Mouse (Mus musculus): ENCODE measurements around the gene Olfr1030. TPM values are rescaled to one million over a fixed set of nuclear protein-coding genes. Genes with fewer than 3 reads are reported as not detected.

The Olfr1030 gene
- polyA plus RNA-seq (2017; shearing (Covaris generic)) = 0.15 TPM

DNA sequence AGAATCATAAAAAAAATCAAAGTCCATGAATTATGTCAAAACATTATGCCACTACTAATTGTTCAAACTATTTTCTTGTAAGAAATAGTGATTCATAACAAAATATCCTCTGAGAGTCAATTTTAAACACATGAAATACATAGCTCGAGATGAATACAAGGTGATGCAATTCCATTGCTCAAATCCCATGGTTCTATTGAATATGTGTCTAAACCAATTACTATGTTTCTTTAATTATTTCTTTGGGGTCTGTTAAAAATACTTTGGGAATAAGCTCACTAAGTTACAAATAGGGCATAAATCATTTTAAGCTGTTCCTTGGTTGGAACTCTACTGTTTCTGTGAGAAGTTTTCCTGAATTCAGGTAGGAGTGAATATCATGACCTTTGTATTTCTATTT is at the start of gene Olfr1030:
TSS of gene Olfr1030 (plus strand) at position 301 of the 400 bp plus-strand sequence.

DNA sequence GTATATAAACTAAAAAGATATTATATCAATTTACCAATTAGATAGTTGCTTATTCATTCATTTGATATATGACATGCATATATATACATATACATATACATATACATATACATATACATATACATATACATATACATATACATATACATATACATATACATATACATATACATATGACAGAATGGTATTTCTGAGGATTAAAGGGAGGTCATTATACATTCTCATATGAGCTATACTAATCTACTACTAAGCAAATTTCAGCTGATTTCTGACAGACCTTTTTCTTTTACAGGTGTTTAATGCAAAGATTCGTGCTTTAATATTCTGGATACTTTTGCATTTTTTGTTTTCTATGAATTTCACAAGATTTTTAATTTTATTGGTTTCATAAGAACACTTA is 28.9 kb upstream of the Olfr1030 start, which contains the start of gene Olfr1028:
TSS of gene Olfr1028 (plus strand) at position 301 of the 400 bp plus-strand sequence.

DNA sequence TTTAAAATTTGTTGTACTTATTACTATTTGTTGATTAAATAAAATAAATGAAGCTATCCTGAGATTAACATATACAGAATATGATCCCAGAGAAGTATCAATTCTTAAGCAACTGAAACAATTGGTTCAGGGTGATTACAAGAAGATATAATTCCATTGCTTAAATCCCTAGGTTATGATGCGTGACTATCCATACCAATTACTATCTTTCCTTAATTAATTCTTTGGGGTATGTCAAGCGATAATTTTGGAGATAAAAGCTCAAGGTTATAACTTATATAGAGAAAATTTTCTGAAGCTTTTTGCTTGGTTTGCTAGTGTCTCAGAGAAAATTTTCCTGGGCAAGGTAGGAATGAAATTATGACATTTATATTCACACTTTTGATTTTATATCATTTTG is 5.5 kb upstream of the Olfr1030 start, which contains the start of gene Olfr1029:
TSS of gene Olfr1029 (plus strand) at position 301 of the 400 bp plus-strand sequence.

DNA sequence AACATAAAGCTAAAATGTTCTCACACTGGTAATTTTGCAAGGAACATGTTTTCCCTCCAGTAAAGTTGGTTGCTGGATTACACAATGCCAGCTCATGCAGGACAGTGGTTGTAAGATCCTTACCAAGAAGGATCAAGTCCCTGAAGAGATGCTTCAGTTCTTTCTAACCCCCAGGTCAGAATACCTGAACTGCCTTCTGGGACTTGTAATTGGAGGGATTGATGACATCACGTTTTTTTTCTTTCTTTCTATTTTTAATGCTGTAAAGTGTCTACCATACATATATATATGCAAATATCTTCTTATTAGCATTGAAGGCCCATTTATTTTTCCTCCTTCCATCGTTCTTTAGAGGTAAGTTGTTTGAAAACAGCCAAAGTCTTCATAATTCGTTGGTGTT is 10.9 kb downstream of the Olfr1030 start, which contains the start of gene Olfr1031:
TSS of gene Olfr1031 (plus strand) at position 301 of the 400 bp plus-strand sequence.

DNA sequence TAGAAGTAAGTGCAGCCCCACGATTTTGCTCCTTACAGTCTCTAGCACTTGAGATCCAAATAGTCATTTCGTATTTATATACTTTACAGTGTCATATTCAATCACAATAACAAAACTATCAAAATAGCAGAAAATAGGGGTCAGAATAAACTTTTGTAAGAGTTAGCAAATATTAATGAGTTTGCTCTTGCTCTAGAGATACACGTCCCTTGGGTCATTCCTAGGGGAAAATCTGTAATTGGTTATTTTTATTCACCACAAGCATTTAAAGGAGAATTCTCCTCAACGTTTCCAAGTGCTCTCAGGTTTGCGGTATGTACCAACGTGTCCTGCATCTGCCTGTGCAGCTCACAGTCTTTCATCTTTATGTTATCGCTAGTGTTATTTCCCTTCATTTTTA is 26.2 kb downstream of the Olfr1030 start, which contains the start of gene Olfr1032:
TSS of gene Olfr1032 (plus strand) at position 301 of the 400 bp plus-strand sequence.

DNA sequence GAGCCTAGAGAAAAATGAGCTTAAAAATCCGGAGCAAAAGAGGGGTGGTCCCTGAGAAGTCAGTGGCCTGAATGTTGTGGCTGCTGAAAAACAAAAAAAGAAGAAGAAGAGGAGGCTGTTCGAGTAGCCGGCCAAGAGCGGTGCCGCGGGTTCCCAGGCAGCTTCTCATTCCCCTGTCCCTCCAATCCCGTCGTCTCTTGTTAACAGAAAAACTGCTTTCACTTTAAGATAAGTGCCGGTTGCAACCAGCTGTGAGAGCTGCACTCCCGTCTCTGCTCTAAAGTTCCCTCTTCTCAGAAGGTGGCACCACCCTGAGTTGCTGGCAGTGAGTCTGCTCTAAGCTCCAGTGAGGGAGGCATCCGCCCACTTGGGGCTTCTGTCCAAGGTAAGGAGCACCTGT is 41.3 kb downstream of the Olfr1030 start, which contains the start of gene Olfr1033:
TSS of gene Olfr1033 (plus strand) at position 228 of the 400 bp plus-strand sequence.

Other genes starting within 250 kb of the Olfr1030 start
- gene Olfr1012, start 216.5 kb upstream of the Olfr1030 start, polyA plus RNA-seq (2017; shearing (Covaris generic)) = not detected
- gene Olfr1013, start 212.2 kb upstream of the Olfr1030 start, polyA plus RNA-seq (2017; shearing (Covaris generic)) = not detected
- not detected for gene Olfr1014, start 206.6 kb upstream of the Olfr1030 start, polyA plus RNA-seq (2017; shearing (Covaris generic))
- gene Olfr1015, start 197.3 kb upstream of the Olfr1030 start, polyA plus RNA-seq (2017; shearing (Covaris generic)) = not detected
- gene Olfr1016, start 176.7 kb upstream of the Olfr1030 start, polyA plus RNA-seq (2017; shearing (Covaris generic)) = not detected
- gene Olfr1018, start 160.8 kb upstream of the Olfr1030 start, polyA plus RNA-seq (2017; shearing (Covaris generic)) = not detected
- not detected for gene Olfr1019, start 133.8 kb upstream of the Olfr1030 start, polyA plus RNA-seq (2017; shearing (Covaris generic))
- not detected for gene Olfr1020, start 132.2 kb upstream of the Olfr1030 start, polyA plus RNA-seq (2017; shearing (Covaris generic))
- gene Olfr1022, start 110.7 kb upstream of the Olfr1030 start, polyA plus RNA-seq (2017; shearing (Covaris generic)) = not detected
- not detected for gene Olfr1023, start 93.6 kb upstream of the Olfr1030 start, polyA plus RNA-seq (2017; shearing (Covaris generic))
- gene Olfr1024, start 74.2 kb upstream of the Olfr1030 start, polyA plus RNA-seq (2017; shearing (Covaris generic)) = not detected
- not detected for gene Olfr1025-ps1, start 64.1 kb upstream of the Olfr1030 start, polyA plus RNA-seq (2017; shearing (Covaris generic))
- gene Olfr1026, start 57.7 kb upstream of the Olfr1030 start, polyA plus RNA-seq (2017; shearing (Covaris generic)) = not detected
- not detected for gene Olfr1028, start 28.8 kb upstream of the Olfr1030 start, polyA plus RNA-seq (2017; shearing (Covaris generic))
- gene Olfr1029, start 5.4 kb upstream of the Olfr1030 start, polyA plus RNA-seq (2017; shearing (Covaris generic)) = not detected
- gene Olfr1031, start 11.0 kb downstream of the Olfr1030 start, polyA plus RNA-seq (2017; shearing (Covaris generic)) = not detected
- not detected for gene Olfr1032, start 26.3 kb downstream of the Olfr1030 start, polyA plus RNA-seq (2017; shearing (Covaris generic))
- gene Olfr1033, start 41.4 kb downstream of the Olfr1030 start, polyA plus RNA-seq (2017; shearing (Covaris generic)) = 13.4 TPM
- gene Olfr1034, start 66.6 kb downstream of the Olfr1030 start, polyA plus RNA-seq (2017; shearing (Covaris generic)) = not detected
- not detected for gene Olfr1036, start 94.7 kb downstream of the Olfr1030 start, polyA plus RNA-seq (2017; shearing (Covaris generic))
- not detected for gene Olfr1037, start 108.1 kb downstream of the Olfr1030 start, polyA plus RNA-seq (2017; shearing (Covaris generic))
- gene Olfr1039, start 156.7 kb downstream of the Olfr1030 start, polyA plus RNA-seq (2017; shearing (Covaris generic)) = not detected
- gene Olfr1040, start 167.5 kb downstream of the Olfr1030 start, polyA plus RNA-seq (2017; shearing (Covaris generic)) = not detected
- 0.06 TPM for gene Olfr1042, start 182.6 kb downstream of the Olfr1030 start, polyA plus RNA-seq (2017; shearing (Covaris generic))
- 0.37 TPM for gene Olfr1043, start 188.2 kb downstream of the Olfr1030 start, polyA plus RNA-seq (2017; shearing (Covaris generic))
- not detected for gene Olfr1044, start 198.5 kb downstream of the Olfr1030 start, polyA plus RNA-seq (2017; shearing (Covaris generic))
- not detected for gene Olfr52, start 206.4 kb downstream of the Olfr1030 start, polyA plus RNA-seq (2017; shearing (Covaris generic))
- gene Olfr1045, start 223.7 kb downstream of the Olfr1030 start, polyA plus RNA-seq (2017; shearing (Covaris generic)) = 0.15 TPM
- not detected for gene Olfr1046, start 240.0 kb downstream of the Olfr1030 start, polyA plus RNA-seq (2017; shearing (Covaris generic))

Data from naive thymus-derived CD4-positive, alpha-beta T cell, adult 5 months (primary cell).